Mouse (Mus musculus): ENCODE data around the gene Sgo2a. TPM values are rescaled to one million over a fixed set of nuclear protein-coding genes. Genes with fewer than 3 reads are reported as not detected.
A peak's percentile ranks its signal among the peaks of the same experiment; 100 is the strongest.

The Sgo2a gene
- polyA plus RNA-seq, 2 experiments: 6.6 to 9.5 TPM

DNA sequence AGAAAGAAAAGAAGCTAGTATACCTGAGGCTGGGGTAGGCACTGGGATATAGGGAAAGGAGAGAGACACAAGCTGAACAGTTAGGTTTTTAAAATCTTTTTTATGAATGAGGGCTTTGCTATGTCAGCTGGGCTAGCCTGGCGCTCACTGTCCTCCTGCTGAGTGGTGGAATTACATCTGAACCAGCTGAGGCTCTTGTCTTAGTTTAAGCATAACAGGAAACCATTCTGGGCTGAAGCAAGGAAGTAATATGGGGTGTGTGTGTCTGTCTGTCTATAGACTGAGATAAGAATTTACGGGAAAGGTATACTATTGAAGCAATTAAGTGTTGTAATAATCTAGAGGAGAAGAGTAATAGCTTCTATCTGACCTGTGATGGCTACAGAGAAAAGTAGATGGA is 24.2 kb upstream of the Sgo2a start:
- H3K4me1 ChIP-seq (replicated peaks; ENCODE audit: control insufficient read depth in 2 of 2, insufficient read depth in 2 of 2, low read length in 1 of 2): peaks cover 0 to 5% of the 10 kb centered on the region in 2 experiments; a peak in 3 of 4 replicates
- no peak for DNase-seq (ENCODE audit: low read depth in 3 of 3, low spot score in 3 of 3)
- no peak overlapping the region for H3K4me3 ChIP-seq (ENCODE audit: insufficient read depth in 1 of 2, low read depth in 2 of 2, low read length in 2 of 2)
- no peak overlapping the region for H3K9ac ChIP-seq (replicated peaks)
- WGBS (ENCODE audit: insufficient replicate concordance): 19% methylated on average over 2 of the region's 2 CpGs
- no peak overlapping the region for H3K27ac ChIP-seq
- H3K9me3 ChIP-seq (ENCODE audit: control insufficient read depth, low read length): no peaks in the 10 kb centered on the region
- TF ChIP-seq CTCF (IDR thresholded peaks at IDR 0.05; ENCODE audit: low read depth): no peak
- no peak for TF ChIP-seq EP300 (IDR thresholded peaks at IDR 0.05; ENCODE audit: low read depth)
- no peak overlapping the region for H3K4me2 ChIP-seq (ENCODE audit: low read depth)
- no peaks in the 10 kb centered on the region for H3K27me3 ChIP-seq (ENCODE audit: control insufficient read depth, insufficient read depth, low read length)
- ATAC-seq (ENCODE audit: insufficient read depth): no peak
- H3K36me3 ChIP-seq (replicated peaks; ENCODE audit: control insufficient read depth, insufficient read depth, low read depth): no peaks in the 10 kb centered on the region

- H3K9me3 ChIP-seq (ENCODE audit: control insufficient read depth, low read length): no peaks in the 10 kb centered on the region
- no peak overlapping the region for H3K4me2 ChIP-seq (ENCODE audit: low read depth)
- WGBS (ENCODE audit: insufficient replicate concordance): 63% methylated on average over 3 of the region's 3 CpGs
- no peak overlapping the region for H3K4me3 ChIP-seq (ENCODE audit: insufficient read depth in 1 of 2, low read depth in 2 of 2, low read length in 2 of 2)
- TF ChIP-seq CTCF (IDR thresholded peaks at IDR 0.05; ENCODE audit: low read depth): no peak
- TF ChIP-seq EP300 (IDR thresholded peaks at IDR 0.05; ENCODE audit: low read depth): no peak
- DNase-seq (ENCODE audit: low read depth in 3 of 3, low spot score in 3 of 3) (no peak), ATAC-seq (ENCODE audit: insufficient read depth) (no peak)
- H3K27ac ChIP-seq: no peak overlapping the region
- no peaks in the 10 kb centered on the region for H3K4me1 ChIP-seq (replicated peaks; ENCODE audit: control insufficient read depth in 2 of 2, insufficient read depth in 2 of 2, low read length in 1 of 2)
- no peak overlapping the region for H3K9ac ChIP-seq (replicated peaks)
- no peaks in the 10 kb centered on the region for H3K36me3 ChIP-seq (replicated peaks; ENCODE audit: control insufficient read depth, insufficient read depth, low read depth)
- no peaks in the 10 kb centered on the region for H3K27me3 ChIP-seq (ENCODE audit: control insufficient read depth, insufficient read depth, low read length)
Observed at GRCm38 (mm10) chr1:57976860-57977259, 18.9 kb upstream of the Sgo2a start.

GRCm38 (mm10) chr1:57989052-57989600 is 6.6 kb upstream of the Sgo2a start:
- Histone ChIP-seq H3K27ac (no peak overlapping the region), H3K27me3 (ENCODE audit: control insufficient read depth, insufficient read depth, low read length) (no peaks in the 10 kb centered on the region), H3K4me3 (ENCODE audit: insufficient read depth in 1 of 2, low read depth in 2 of 2, low read length in 2 of 2) (no peak overlapping the region), H3K9me3 (ENCODE audit: control insufficient read depth, low read length) (no peaks in the 10 kb centered on the region), H3K9ac (replicated peaks) (no peak overlapping the region), H3K36me3 (replicated peaks; ENCODE audit: control insufficient read depth, insufficient read depth, low read depth) (no peaks in the 10 kb centered on the region), H3K4me2 (ENCODE audit: low read depth) (no peak overlapping the region), H3K4me1 (replicated peaks; ENCODE audit: control insufficient read depth in 2 of 2, insufficient read depth in 2 of 2, low read length in 1 of 2) (no peaks in the 10 kb centered on the region; a peak in 1 of 4 replicates)
- DNase-seq (ENCODE audit: low read depth in 3 of 3, low spot score in 3 of 3) (no peak), ATAC-seq (ENCODE audit: insufficient read depth) (no peak)
- TF ChIP-seq EP300 (IDR thresholded peaks at IDR 0.05; ENCODE audit: low read depth) (no peak), CTCF (IDR thresholded peaks at IDR 0.05; ENCODE audit: low read depth) (no peak)
- 55% methylated on average over 6 of the region's 6 CpGs for WGBS (ENCODE audit: insufficient replicate concordance)

DNA sequence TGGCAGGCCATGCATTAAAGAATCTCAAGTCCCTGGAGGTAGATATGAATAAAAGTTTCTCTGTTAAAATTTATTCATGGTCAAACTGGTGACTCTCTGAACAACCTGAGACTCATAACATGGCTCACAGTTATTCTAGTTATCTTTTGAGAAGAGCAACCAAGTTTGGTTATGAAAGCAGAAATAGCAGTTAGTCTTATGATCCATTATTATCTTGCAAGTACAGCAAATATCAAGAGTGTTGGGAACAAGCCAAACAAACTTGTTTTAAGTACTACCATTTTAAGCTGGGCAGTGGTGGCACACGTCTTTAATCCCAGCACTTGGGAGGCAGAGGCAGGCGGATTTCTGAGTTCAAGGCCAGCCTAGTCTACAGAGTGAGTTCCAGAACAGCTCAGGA is 4.5 kb upstream of the Sgo2a start:
- Histone ChIP-seq H3K4me2 (ENCODE audit: low read depth) (no peak overlapping the region), H3K4me1 (replicated peaks; ENCODE audit: control insufficient read depth in 2 of 2, insufficient read depth in 2 of 2, low read length in 1 of 2) (peaks cover 0 to 2% of the 10 kb centered on the region in 2 experiments; a peak in 1 of 4 replicates), H3K9me3 (ENCODE audit: control insufficient read depth, low read length) (no peaks in the 10 kb centered on the region), H3K27me3 (ENCODE audit: control insufficient read depth, insufficient read depth, low read length) (no peaks in the 10 kb centered on the region), H3K27ac (no peak overlapping the region), H3K4me3 (ENCODE audit: insufficient read depth in 1 of 2, low read depth in 2 of 2, low read length in 2 of 2) (no peak overlapping the region), H3K36me3 (replicated peaks; ENCODE audit: control insufficient read depth, insufficient read depth, low read depth) (no peaks in the 10 kb centered on the region), H3K9ac (replicated peaks) (no peak overlapping the region)
- ATAC-seq (ENCODE audit: insufficient read depth): no peak
- DNase-seq (ENCODE audit: low read depth in 3 of 3, low spot score in 3 of 3): no peak
- WGBS (ENCODE audit: insufficient replicate concordance): 45% methylated on average over 2 of the region's 2 CpGs
- no peak for TF ChIP-seq CTCF (IDR thresholded peaks at IDR 0.05; ENCODE audit: low read depth)
- TF ChIP-seq EP300 (IDR thresholded peaks at IDR 0.05; ENCODE audit: low read depth): no peak

- Histone ChIP-seq H3K4me1 (replicated peaks; ENCODE audit: control insufficient read depth in 2 of 2, insufficient read depth in 2 of 2, low read length in 1 of 2) (peaks cover 13 to 14% of the 10 kb centered on the region in 2 experiments), H3K9me3 (ENCODE audit: control insufficient read depth, low read length) (no peaks in the 10 kb centered on the region), H3K27ac (peak overlapping the region; percentile 78), H3K4me3 (ENCODE audit: insufficient read depth in 1 of 2, low read depth in 2 of 2, low read length in 2 of 2) (peak overlapping the region; percentile 76 to 99), H3K9ac (replicated peaks) (peak overlapping the region; percentile 98), H3K36me3 (replicated peaks; ENCODE audit: control insufficient read depth, insufficient read depth, low read depth) (peaks cover 10% of the 10 kb centered on the region), H3K27me3 (ENCODE audit: control insufficient read depth, insufficient read depth, low read length) (no peaks in the 10 kb centered on the region), H3K4me2 (ENCODE audit: low read depth) (peak overlapping the region; percentile 80)
- DNase-seq (ENCODE audit: low read depth in 3 of 3, low spot score in 3 of 3): no peak
- TF ChIP-seq CTCF (IDR thresholded peaks at IDR 0.05; ENCODE audit: low read depth) (no peak), EP300 (IDR thresholded peaks at IDR 0.05; ENCODE audit: low read depth) (no peak)
- peak; percentile 87 for ATAC-seq (ENCODE audit: insufficient read depth)
- 0% methylated on average over 29 of the region's 29 CpGs for WGBS (ENCODE audit: insufficient replicate concordance)
Observed at GRCm38 (mm10) chr1:57996133-57996615, 403 bp downstream of the Sgo2a start.
